Mouse (Mus musculus) layer of hippocampus, adult 18-20 months (tissue): ENCODE data around the gene Tbc1d9. TPM values are rescaled to one million over a fixed set of nuclear protein-coding genes. Genes with fewer than 3 reads are reported as not detected.

ENCODE experiments used
- DNase-seq, 2 experiments: peaks; one replicate each; pipeline ENCODE4 v3.0.0; 2022; ENCODE audit warnings: low spot score in 2 of 2
- total RNA-seq, 2 experiments: library from RNA; stranded (reverse); gene quantifications; 2 replicates each; pipeline ENCODE4 v1.2.3; 2021

Gene Tbc1d9
- total RNA-seq, 2 experiments from 2014 or later = 61.2 to 65.3 TPM

DNA sequence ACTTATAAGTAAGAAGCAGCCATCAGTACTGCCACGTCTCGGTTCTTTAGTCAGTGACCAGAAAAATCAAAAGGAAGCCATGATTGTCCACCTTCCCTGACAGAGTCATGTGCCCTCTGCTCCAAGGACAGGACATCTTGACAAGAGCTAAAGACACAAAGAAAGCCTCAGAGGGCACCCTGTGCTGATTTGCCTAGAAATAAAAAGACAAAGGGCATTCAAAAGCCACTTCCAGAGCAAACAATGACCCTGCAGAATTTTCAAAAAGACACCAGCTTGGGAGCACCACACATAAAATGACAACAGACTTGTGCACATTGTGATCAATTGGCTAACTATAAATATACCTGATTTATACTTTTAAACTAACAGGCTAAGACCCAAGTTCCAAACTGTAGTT, 150.5 kb downstream of the Tbc1d9 start:
- DNase-seq = no peak

GRCm38 (mm10) chr8:83320543-83320942, 155.4 kb downstream of the Tbc1d9 start:
- no peak for DNase-seq

GRCm38 (mm10) chr8:83322374-83322773, 157.2 kb downstream of the Tbc1d9 start:
- no peak for DNase-seq

Other genes with a start within 250 kb of the Tbc1d9 start
- 1 to 10 TPM in 1 of 2 experiments, under 1 TPM in 1; 0.79 to 1.4 TPM for gene Gm10645, start 818 bp downstream of the Tbc1d9 start, total RNA-seq
- gene Ucp1, start 125.0 kb downstream of the Tbc1d9 start, total RNA-seq = not detected
- 10 to 100 TPM; 13.7 to 13.9 TPM for gene Elmod2, start 167.1 kb downstream of the Tbc1d9 start, total RNA-seq
- gene Mgat4d, start 183.1 kb downstream of the Tbc1d9 start, total RNA-seq = not detected
- 1 to 10 TPM; 7.9 to 8.1 TPM for gene Clgn, start 224.5 kb downstream of the Tbc1d9 start, total RNA-seq